Mouse (Mus musculus) myocyte (in vitro differentiated cells): ENCODE data around the gene Scrt2.

Experiments used
- CEBPB ChIP-seq: IDR thresholded peaks from 2 replicates; pipeline ENCODE4 v1.6.1; 2011; ENCODE audit warnings: mild to moderate bottlenecking, moderate library complexity; ENCODE audit not compliant: poor library complexity, insufficient read depth, severe bottlenecking
- E2F4 ChIP-seq: IDR thresholded peaks from one replicate; pipeline ENCODE4 v1.6.1; 2011; ENCODE audit warnings: mild to moderate bottlenecking, control low read depth, moderate library complexity; ENCODE audit not compliant: insufficient read depth
- MAX ChIP-seq: IDR thresholded peaks from one replicate; pipeline ENCODE4 v1.6.1; 2011; ENCODE audit warnings: low read depth, mild to moderate bottlenecking, control low read depth
- MYOG ChIP-seq, 3 experiments: IDR thresholded peaks; one replicate each; pipeline ENCODE4 v1.6.1; 2011; ENCODE audit warnings: control low read depth in 2 of 3, low read depth in 2 of 3, mild to moderate bottlenecking in 2 of 3; ENCODE audit not compliant: insufficient read length in 2 of 3, control insufficient read depth in 1 of 3, insufficient read depth in 1 of 3
- POLR2A ChIP-seq: IDR thresholded peaks from one replicate; pipeline ENCODE4 v1.6.1; 2011; ENCODE audit warnings: low read depth, mild to moderate bottlenecking, control low read depth, moderate library complexity; ENCODE audit not compliant: insufficient read length
- REST ChIP-seq: IDR thresholded peaks from one replicate; pipeline ENCODE4 v1.6.1; 2011; ENCODE audit warnings: mild to moderate bottlenecking, control low read depth, moderate library complexity; ENCODE audit not compliant: insufficient read depth, insufficient read length
- TCF12 ChIP-seq: IDR thresholded peaks from one replicate; pipeline ENCODE4 v1.6.1; 2011; ENCODE audit warnings: mild to moderate bottlenecking, control low read depth; ENCODE audit not compliant: poor library complexity, insufficient read depth, severe bottlenecking
- TCF3 ChIP-seq: IDR thresholded peaks from one replicate; pipeline ENCODE4 v1.6.1; 2011; ENCODE audit warnings: low read depth, control low read depth; ENCODE audit not compliant: insufficient read length

GRCm38 (mm10) chr2:152142571-152142970, 61.2 kb downstream of the Scrt2 start:
- TF ChIP-seq CEBPB (no peak), TCF12 (no peak), POLR2A (no peak), E2F4 (no peak), TCF3 (no peak), MAX (no peak), REST (no peak), MYOG (IDR thresholded peaks at IDR 0.05; ENCODE audit: control insufficient read depth in 1 of 3, insufficient read depth in 1 of 3, insufficient read length in 2 of 3, low read depth in 2 of 3) (no peak)
